Mouse (Mus musculus): ENCODE data around the gene Gpi1.

Gene Gpi1

GRCm38 (mm10) chr7:34230116-34230515 is at the start of gene Gpi1:
Gene Gpi1, minus strand, starts transcription at chr7:34230336.
- DNase-seq = peak; percentile 79

- no peak for DNase-seq
These were observed 47.5 kb upstream of the Gpi1 start for GRCm38 (mm10) chr7:34277656-34278055.

- DNase-seq = no peak
These were observed 45.9 kb upstream of the Gpi1 start for GRCm38 (mm10) chr7:34276066-34276465.

- no peak for DNase-seq
These were observed 42.3 kb upstream of the Gpi1 start for GRCm38 (mm10) chr7:34272465-34272864.

- no peak for DNase-seq
These were observed 38.3 kb upstream of the Gpi1 start for GRCm38 (mm10) chr7:34268463-34268862.

GRCm38 (mm10) chr7:34266421-34266820 is 36.3 kb upstream of the Gpi1 start:
- DNase-seq = no peak

GRCm38 (mm10) chr7:34265876-34266346 is 35.8 kb upstream of the Gpi1 start:
- peak; percentile 62 for DNase-seq

GRCm38 (mm10) chr7:34263437-34263836 is 33.3 kb upstream of the Gpi1 start:
- DNase-seq = no peak

GRCm38 (mm10) chr7:34258407-34258806 is 28.3 kb upstream of the Gpi1 start:
- no peak for DNase-seq

GRCm38 (mm10) chr7:34257279-34257678 is 27.1 kb upstream of the Gpi1 start:
- DNase-seq = no peak

- DNase-seq = no peak
These were observed 25.8 kb upstream of the Gpi1 start for GRCm38 (mm10) chr7:34255916-34256315.

- no peak for DNase-seq
These were observed 25.0 kb upstream of the Gpi1 start for GRCm38 (mm10) chr7:34255137-34255536.

GRCm38 (mm10) chr7:34252030-34252429 is 21.9 kb upstream of the Gpi1 start:
- no peak for DNase-seq

- DNase-seq = no peak
These were observed 20.6 kb upstream of the Gpi1 start, which contains the start of gene Gm6096 for GRCm38 (mm10) chr7:34250738-34251137. Gene Gm6096, plus strand, starts transcription at chr7:34251038.

- DNase-seq = no peak
These were observed 16.8 kb upstream of the Gpi1 start for GRCm38 (mm10) chr7:34246870-34247499.

GRCm38 (mm10) chr7:34242176-34242575 is 12.0 kb upstream of the Gpi1 start:
- no peak for DNase-seq

- DNase-seq = no peak
These were observed 8.0 kb upstream of the Gpi1 start for GRCm38 (mm10) chr7:34238086-34238485.

GRCm38 (mm10) chr7:34235602-34236001 is 5.5 kb upstream of the Gpi1 start:
- DNase-seq = no peak

GRCm38 (mm10) chr7:34234610-34235561 is 4.8 kb upstream of the Gpi1 start:
- DNase-seq = no peak

GRCm38 (mm10) chr7:34233909-34234609 is 3.9 kb upstream of the Gpi1 start:
- peak; percentile 100 for DNase-seq

- no peak for DNase-seq
These were observed 2.9 kb upstream of the Gpi1 start for GRCm38 (mm10) chr7:34232785-34233725.

GRCm38 (mm10) chr7:34229691-34230111 is 435 bp downstream of the Gpi1 start:
- DNase-seq = peak; percentile 48

Measured in right cerebral cortex, postnatal 14 days (tissue).